Mouse (Mus musculus) thymus, adult 2 months (tissue): ENCODE measurements around the gene Nt5m.

ENCODE experiments used
- CTCF ChIP-seq: fragments of 200-500 bp; IDR thresholded peaks from 2 replicates; pipeline ENCODE4 v1.5.1; 2012; ENCODE audit warnings: mild to moderate bottlenecking, control low read depth, low read length, moderate library complexity, borderline replicate concordance; ENCODE audit not compliant: control insufficient read depth, poor library complexity, insufficient read depth; ENCODE audit errors: extremely low read depth
- POLR2A ChIP-seq: fragments of 200-500 bp; IDR thresholded peaks from 2 replicates; pipeline ENCODE4 v1.6.1; 2012; ENCODE audit warnings: mild to moderate bottlenecking, low read length, control low read depth, moderate library complexity; ENCODE audit not compliant: control insufficient read depth, poor library complexity, insufficient read depth; ENCODE audit errors: extremely low read depth

- TF ChIP-seq CTCF, result no peak
- no peak for TF ChIP-seq POLR2A
Observed at GRCm38 (mm10) chr11:59852865-59853264, 13.6 kb downstream of the Nt5m start.
